Mouse (Mus musculus) frontal cortex, postnatal 10 days (tissue): ENCODE measurements around the gene Slc6a13.

Experiments used
- DNase-seq, 2 experiments: peaks; one replicate each; pipeline ENCODE4 v3.0.0; 2022; ENCODE audit warnings: low spot score in 2 of 2, mixed read lengths in 1 of 2

Slc6a13 gene

DNA sequence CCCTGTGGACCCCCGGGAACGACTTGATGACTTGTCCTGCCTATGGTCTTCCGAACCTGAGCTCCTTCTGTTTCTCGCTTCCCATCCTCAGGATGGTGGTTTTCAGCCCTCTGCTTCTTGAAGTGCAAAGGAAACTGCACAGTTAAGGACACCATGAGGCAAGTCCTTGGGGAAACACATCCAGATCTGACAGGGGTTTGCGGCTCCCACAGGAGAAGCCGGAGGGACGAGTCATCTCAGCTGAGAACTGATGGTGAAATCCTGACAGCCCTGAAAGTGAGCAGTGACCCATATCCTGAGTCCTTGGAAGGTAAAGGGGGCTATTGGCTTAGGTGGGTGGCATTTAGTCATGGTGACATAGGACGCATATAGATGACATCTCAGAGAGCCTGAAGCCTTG lies 80.5 kb downstream of the Slc6a13 start:
- DNase-seq = no peak

DNA sequence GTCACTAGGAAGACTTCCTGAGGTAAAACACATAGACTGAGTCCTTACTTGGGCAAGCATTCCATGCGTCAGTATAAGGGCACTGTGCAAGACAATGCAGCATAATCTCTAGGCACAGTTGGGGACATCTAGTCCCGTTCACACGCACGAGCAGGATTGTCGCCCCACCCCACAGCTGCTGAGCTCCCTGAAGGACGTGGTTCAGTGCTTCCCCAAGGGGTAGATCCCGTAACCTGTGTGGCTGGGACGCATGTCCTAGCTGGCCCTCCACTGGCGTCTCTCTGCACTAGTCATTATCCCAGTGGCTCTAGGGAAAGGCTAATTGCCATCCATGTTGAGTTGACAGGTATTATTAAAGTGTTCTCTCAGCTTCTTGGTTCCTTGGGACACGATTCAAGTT lies 82.0 kb downstream of the Slc6a13 start:
- no peak for DNase-seq

DNA sequence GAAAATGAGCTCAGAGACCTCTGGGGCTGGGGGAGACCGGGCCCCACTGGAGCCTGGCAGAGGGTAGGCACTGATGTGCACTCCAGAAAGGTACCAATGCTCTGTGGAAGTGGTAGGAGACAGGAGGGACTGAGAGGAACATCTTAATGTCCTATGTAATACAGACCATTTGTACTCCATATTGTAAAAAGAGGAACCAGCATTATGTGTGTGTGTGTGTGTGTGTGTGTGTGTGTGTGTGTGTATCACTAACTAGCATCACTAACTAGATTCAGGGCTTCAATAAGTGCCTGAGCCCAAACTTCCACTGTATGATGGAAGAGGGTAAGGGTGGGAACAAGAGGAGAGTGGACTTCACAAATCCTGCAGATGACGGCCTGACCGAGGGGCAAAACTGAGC lies 85.4 kb downstream of the Slc6a13 start:
- no peak for DNase-seq
